Mouse (Mus musculus): ENCODE data around the gene Adamts2. TPM values are rescaled to one million over a fixed set of nuclear protein-coding genes. Genes with fewer than 3 reads are reported as not detected.

Adamts2 gene
- 10 to 100 TPM; 28.5 to 32.0 TPM for total RNA-seq (2021)

DNA sequence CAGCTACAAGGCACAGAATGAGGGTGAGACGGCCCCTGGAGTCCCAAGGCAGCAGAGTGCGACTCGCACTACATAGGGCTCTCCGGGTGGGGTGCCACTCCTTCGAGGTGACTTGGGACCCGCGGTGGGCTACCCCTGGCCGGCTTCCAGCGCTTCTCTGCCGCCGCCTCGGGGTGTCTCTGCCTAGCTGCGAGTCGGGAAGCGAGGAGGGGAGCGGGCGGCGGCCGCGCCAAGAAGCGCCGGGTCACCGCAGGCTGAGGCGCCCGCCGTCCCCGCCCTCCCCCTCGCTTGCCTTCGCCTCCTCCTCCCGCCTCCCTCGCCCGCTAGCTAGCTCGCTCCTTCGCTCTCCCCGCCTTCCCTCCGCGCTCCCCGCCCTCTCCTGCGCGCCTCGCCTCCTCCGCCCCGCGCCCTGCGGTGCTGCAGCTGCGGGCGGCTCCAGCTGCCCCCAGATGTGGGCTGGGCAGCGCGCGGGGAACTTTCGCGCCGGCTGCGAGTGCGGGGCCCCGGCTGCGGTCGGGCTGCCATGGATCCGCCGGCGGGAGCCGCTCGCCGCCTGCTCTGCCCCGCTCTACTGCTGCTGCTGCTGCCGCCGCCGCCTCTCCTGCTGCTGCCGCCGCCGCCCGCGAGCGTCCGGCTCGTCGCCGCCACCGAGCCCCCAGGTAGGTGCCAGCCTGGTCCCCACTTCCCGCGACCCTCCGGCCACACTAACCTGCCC, at the start of gene Adamts2:
Gene Adamts2, plus strand, starts transcription at position 444 of the 715 bp plus-strand sequence.
- peak; percentile 81 for DNase-seq

DNA sequence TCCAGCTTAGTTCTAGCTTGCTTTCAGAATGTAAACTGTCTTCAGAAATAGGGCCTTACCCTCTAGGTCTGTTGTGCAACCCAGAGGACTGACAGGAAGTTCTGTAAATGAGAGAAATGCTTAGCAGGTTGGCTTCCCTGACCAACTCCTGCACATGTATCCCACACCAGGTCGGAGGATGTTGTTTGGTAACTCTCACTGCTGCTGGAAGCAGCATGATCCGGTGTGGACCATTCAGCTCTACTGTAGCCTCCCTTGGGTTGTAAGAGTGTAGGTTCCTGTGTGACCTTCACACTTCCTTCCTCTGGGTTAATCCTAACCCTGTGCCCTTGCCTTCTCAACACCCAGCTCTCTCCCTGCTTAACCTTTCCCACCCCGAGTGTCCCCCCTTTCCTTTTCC, 44.8 kb upstream of the Adamts2 start:
- DNase-seq, result no peak

DNA sequence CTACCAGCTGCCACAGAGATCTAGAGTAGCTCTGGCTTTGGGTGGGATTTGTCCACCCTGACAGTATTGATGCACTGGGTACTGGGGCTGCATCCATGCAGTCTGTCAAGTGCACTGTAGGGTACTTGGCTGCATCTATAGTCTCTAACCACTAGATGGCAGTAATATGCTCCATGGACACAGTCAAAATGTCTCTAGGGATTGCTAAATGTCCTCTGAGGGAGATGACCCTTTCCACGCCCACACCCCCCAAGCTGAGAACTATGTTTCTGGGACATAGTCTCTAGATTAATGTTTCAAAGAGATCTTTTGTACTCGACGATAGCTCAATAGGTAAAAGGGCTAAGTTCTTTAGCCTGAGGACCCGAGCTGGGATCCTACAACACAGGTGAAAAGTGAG, 42.8 kb upstream of the Adamts2 start:
- peak; percentile 17 for DNase-seq

DNA sequence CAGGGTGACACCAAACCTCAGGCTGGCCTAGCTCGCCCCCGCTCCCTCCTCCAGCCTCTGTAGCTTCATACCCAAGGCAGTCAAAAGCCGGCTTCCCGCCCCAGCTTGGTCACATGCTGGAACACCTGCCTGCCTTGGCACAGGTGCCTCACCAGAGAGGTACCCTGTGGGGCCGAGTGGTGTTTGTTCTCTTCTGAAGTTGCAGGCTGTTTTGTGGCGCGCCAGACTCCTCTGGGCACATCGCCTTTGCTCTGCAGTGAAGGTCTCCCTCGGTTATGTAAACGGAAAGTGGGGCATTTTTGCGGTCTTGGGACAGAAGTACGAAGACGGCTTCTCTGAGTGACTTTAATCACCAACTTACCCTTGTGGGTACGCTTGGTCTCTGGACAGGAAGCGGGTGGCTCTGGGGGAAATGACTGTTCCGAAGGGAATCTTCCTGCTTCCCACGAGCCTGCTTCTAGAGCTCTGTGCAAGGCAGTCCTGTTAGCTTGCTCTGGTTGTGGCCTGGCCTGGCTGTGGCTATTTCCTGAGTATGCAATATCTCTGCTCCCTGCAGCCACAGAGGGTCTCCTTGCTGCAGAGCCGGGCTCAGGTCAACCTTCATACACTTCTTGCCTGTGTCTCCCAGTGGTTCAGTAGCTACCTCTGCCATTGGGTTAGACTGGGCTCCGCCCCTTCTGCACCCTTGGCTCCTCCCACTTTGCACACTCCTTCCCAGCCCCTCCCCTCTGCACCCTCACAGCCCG, 36.2 kb upstream of the Adamts2 start:
- peak; percentile 10 for DNase-seq

DNA sequence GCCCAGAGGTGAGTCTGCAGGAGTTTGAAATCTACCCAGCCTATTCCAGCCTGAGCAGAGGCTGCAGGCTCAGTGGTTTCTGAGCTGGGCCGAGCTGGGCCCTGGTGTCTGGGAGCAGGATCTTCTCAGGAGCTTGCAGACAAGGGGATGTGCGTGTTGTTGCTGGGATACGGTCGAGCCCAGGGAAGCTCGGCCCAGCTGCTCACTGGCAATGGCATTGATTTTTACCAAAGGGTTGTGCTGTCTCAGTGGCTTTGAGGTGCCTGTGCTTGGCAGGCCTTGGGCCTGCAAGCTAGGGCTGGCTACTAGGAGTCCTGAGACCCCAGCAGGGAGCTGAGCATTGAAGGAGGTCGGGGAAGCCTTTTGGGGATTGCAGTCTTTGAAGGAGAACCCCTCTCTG, 30.4 kb upstream of the Adamts2 start:
- no peak for DNase-seq

DNA sequence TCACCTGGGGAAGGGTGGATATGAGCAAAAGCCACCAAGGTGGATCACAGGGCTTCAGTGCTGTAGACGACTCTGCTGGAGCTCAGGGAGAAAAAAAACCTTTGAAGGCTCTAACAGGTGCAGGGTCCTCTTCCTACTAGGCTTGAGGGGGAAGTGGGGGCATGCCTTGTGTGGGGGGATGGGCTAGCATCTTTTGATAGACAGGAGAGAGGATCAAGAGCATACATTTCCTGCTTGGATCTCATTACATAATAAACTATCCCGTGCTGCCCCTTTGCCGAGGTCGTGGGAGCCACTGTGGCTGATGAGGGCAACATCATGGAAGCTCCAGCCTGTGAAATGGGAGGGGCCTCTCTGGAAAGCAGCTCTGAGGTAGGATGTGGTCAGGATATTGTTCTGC, 25.4 kb upstream of the Adamts2 start:
- no peak for DNase-seq

DNA sequence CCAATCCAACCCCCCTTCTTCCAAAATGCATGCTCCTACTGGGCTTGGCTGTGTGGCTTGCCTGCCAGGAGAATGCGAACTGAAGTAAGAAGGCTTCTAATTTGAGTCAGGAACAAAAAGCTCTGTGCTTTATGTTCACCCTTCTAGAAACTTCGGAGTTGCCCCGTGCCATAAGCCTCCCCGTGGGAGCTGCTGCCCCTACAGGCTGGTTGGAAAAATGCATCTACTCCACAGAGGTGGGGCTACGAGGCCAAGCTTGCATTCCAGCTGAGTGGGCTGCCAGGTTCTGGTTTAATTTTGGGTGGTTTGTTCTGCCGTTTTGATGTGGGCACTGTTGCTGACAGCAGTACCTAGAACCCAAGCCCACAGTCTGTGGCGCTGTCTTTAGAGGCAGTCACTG, 14.9 kb upstream of the Adamts2 start:
- DNase-seq, result peak; percentile 70

DNA sequence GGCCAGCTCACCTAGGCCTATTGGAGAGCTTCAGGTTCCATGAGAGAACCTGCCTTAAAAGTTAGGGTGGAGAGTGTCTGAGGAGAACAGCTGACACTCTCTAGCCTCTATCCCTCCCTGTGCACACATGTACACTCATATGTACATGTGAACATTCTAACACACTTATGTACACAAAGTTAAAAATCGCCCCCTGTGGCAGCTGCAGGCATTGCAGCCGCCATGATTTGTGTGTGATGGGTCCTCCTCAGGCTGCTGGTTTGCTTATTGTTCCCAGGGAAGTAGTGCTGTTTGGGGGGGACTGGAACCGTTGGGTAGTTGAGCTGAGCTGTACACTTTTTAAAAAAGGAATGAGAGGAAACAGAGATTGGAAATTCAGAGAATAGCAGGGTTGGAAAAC, 14.1 kb upstream of the Adamts2 start:
- DNase-seq, result peak; percentile 72

DNA sequence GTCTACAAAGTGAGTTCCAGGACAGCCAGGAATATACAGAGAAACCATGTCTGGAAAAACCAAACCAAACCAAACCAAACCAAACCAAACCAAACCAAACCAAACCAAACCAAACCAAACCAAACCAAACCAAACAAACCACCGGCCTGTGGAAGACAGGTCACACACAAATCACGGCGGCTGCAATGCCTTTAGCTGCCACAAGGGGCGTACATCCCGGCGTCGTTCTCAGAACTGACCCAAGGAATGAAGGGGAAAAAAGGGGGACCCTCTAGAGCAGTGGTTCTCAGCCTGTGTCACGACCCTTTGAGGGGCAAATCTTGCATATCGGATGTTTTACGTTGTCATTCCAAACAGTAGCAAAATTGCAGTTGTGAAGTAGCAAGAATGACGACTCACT, 12.8 kb upstream of the Adamts2 start:
- peak; percentile 73 for DNase-seq

DNA sequence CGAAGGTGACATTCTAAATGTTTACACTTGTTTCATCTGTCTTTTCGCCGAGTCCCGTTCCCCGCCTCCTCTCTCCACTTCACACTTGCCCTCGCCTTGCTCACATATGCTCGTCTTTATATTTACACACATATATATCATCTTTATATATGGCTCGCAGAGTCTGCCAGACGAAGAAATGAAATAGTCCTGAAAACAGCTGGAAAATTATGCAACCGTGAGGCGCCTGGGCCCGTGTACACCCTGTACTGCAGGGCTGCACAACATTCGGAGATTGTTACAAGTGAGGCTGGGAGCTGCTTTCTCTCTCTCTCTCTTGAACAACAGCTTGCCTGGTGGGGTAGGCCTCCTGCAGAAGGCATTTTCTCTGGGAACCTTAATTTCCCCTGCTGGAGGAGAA, 10.8 kb upstream of the Adamts2 start:
- DNase-seq, result no peak

DNA sequence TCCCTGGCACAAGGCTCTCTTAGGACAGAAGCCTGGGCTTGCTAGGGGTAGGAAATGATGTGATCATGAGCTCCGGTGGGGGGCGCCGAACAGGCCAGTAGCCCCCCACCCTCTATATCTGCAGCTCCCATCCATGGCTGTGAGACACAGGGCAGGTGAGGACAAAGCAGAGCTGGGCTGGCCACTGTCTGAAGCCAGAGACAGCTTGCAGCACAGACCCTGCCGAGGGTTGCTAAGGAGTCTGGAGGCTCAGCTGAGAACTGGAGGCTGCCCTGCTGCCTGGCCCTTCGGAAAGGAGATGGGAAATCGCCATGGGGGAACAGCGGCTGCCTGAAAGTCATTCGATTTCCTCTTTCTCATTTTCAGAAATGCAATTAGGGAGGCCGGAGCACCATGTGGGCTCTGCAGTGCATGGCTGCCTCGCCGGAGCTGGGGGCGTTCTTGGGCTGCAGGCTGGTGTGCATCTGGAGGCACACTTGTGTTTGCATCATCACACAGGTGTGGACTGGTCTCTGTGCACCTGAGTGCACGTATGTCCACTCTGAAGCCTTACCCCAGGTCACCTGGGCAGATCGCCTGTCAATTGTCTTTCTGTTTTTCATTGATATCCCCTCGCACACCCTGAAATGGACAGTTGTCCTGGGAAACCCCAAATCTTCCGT, 8.9 kb upstream of the Adamts2 start:
- no peak for DNase-seq

DNA sequence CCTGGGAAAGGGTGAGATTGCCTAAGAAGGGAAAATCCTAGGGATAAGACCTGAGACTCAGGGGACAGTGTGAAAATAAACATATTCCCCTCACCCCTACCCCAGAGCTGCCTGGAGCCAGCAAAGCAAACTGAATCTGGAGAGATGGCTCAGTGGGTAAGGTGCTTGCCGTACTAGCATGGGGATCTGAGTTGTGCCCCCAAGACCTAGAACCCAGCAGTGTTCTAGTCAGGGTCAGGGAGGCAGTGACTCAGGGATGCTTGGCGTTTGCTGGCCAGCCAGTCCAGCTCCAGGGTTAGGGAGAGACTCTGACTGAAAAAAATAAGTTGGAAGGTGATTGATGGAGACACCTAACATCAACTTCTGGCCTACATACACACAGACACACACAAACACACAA, 5.3 kb upstream of the Adamts2 start:
- DNase-seq, result no peak

DNA sequence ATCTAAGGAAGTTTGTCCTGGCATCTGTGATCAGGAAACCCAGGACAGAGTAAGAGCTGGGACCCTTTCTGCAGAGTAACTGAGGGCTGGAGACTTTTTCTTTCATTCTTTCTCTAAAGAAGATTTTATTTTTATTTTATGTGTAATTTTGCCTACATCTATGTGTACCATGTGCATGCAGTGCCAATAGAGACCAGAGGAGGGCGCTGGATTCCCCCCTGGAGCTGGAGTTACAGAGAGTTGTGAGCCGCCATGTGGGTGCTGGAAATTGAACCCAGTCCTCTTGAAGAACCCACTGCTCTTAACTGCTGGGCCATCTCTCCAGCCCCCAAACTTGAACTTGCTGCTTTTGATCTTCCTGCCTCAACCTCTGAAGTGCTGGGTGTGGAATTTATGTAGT, 2.7 kb upstream of the Adamts2 start:
- no peak for DNase-seq

DNA sequence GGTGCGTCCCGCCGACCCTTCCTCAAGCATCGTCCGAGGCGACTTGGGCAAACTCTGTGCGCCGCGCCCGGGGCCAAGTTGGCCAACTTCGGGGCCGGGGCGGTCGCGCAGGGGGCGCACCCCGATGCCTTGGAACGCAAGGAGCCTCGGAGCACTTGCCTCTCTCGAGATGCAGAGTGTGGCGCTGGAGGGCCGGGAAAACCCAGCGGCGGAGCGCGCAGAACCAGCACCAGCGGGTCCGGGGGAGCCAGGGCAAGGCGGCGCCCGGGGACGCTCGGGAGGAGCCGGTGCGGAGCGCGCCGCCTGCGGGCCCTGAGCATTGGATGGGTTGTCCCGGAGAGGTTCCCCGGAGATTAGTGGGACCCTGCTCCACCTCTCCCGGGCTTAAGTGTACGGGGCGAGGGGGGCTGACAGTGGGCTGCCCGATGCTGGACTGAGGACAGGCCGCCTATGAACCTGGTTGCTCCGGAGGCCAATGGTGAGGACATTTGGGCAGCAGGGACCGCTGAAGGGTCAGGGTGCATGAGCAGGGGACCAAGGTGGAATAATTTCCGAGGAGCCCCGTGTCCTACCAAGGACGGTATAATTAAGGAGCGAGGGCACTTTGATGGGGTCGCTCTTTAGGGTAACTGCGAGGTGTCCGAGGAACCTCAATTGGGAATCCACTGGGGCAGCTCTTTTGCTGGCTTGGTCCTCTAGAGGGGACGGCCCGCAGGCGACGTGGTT, 635 bp downstream of the Adamts2 start:
- peak; percentile 63 for DNase-seq

DNA sequence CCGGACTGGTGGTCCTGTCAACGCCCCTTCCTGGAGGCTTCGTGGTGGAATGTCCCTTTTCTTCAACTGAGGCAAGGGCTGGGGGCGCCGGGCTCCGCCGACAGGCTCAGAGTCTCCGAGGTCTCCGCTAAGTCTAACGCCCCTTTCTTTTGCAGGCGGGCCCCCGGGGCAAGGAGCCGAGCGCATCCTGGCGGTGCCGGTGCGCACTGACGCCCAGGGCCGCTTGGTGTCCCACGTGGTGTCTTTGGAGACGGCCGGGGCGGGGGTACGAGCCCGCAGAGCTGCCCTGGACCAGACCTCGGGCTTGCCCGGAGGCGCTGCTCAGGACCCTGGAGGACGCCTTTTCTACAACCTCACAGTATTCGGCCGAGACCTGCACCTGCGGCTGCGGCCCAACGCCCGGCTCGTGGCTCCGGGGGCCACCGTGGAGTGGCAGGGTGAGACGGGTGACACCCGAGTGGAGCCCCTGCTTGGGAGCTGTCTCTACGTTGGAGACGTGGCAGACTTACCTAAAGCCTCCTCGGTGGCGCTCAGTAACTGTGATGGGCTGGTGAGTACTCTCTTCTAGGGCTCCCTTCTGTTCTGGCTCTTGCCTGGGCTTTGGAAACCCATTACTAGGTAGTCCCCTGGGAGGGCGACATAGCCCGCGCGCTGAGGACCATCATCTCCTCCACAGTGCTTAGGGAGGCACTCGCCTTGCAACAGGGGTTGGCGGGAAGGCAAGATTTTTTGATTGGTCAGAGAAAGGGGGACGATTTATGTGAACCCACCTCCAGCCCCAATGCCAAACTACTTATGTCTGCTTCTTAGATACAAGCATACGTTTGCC, 1.4 kb downstream of the Adamts2 start:
- DNase-seq, result peak; percentile 76

DNA sequence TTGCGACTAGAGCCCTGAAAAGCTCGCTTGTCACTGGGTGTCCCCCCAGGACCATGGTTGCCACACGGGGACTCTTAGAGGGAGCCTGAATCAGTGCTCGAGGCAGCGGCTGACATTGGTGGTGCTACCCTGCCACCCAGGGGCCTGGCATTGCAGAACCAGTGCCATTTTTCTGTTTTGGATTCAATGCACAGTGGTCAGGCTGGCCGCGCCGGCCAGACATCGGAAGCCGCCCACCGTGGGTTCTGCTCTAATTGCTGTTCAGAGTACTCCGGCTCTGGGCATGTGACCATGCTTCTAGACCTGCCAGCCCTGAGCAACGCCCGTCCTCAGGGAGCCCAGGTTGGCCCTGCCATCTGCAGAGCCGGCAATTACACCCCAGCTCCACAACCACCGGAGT, 2.5 kb downstream of the Adamts2 start:
- DNase-seq, result no peak

DNA sequence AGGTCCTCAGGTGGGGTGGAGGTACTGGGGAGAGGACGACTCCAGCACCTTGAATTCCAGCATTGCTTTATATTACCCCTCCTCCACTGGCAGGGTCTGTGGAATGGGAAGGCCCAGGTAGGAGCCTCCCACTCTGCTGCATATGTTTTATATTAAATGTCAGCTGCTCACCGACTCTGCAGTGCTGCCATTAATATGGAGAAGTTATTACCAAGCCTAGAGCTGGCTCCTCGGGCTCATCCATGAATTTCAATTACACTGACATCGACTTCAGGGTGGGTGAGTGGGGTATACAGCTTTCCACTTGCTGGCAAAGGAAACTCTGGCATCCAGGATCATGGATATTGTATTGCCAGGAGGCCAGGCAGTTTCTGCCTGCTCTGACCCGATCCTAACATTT, 9.3 kb downstream of the Adamts2 start:
- DNase-seq, result no peak

DNA sequence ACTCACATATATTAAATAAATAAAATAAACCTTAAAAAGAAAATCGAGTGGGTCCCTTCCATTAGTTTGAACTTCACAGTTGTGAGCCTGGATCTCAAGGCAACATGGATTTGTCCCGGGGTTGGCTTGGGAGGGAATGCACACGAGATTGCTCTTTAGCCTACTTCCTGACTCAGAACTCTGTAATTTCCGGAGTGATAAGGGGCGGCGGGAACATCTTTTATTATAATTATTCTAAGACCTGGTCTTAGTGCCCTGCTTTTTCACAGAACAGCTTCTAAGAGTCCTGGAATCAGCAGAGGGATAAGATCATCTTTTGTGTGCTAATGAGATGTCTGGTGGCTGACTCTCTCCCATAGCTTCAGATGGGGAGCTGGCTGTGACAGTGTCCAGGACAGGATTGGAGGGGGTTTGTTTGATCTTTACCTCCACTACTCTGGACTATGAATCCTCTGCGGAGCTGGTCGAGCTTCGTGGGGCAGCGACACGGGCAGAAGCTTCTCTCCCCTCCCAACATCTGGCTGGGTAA, 15.2 kb downstream of the Adamts2 start:
- no peak for DNase-seq

DNA sequence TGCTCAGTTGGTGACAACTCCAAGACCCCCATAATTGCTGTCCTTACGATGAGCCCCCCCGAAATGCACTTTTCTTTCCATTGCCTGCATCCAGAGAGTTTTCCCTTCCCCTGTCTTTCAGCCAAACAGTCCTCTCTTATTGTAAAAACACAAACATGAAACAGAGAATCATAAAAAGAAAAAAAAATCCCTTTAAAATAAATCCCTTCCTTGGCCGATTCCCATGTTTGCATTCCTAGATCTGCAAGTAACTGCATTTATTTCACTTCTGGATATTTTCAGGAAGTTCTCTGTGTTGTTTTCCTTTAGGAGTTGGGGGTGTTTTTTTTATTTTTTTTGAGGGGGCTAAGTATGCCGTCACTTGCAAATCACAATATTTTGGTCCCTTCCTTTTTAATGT, 19.0 kb downstream of the Adamts2 start:
- no peak for DNase-seq

DNA sequence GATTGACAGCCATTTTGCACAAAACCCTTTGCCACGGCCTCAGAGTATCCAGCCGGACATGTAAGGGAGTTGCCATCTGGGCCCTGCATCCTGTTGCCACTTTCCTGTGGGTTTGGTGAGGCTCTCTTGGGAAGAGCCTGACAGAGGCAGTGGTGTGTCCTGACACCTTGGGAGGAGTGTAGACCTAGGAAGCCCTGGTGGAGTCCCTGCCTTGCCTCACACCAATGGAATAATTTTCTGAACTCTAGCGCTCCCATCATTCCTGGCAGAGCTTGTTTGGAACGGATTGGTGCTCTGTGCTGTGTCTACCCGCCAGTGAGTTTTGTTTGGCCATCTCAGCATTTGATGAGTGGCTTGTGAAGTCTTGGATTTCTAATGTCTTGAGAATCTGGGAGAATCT, 19.5 kb downstream of the Adamts2 start:
- no peak for DNase-seq

DNA sequence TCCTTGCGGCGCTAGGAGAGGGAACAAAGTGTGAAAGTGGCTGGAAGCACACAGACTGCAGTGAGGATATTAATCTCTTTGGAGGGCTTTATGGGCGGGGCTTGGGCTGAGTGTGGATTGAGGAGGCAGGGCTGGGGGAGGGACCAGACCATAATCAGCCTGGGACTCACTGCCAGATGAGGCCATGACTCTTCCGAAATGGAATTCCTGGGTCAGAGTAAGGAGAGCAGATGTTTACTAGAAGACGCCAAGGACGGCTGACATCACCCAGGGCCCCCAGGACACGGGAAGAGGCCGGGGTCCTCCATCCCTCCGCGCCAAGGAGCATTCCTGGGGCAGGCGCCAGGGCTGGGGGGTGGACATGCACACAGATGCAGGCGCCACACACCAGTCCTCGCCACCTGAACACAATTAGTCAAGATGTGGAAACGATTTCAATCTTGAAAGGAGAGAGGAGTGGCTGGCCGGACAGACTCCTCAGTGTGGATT, 20.4 kb downstream of the Adamts2 start:
- peak; percentile 82 for DNase-seq

DNA sequence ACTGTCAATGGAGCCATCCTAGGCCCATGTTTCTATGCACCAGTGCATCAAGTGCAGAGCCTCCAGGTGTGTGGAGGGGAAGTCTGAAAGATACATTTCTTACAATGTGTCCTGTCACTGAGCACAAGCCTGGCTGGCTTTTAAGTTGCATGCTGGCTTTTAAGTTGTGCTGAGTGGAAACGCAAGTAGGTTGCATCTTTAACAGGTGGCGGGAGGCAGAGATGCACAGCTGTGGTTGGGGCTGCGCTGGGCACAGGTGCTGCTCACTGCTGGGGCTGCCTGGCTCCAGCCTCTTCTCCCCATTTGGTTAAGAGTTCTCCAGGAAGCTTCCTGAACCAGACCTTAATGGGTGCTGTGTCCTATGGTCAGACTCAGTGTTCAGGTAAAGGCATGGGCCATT, 21.9 kb downstream of the Adamts2 start:
- DNase-seq, result no peak

Measured in heart, postnatal 4 days (tissue).